Mouse (Mus musculus) megakaryocyte, embryonic 14.5 days (primary cell): ENCODE results near the gene Cdc25a.

ENCODE experiments used
- FLI1 ChIP-seq: IDR thresholded peaks from 2 replicates; pipeline ENCODE4 v1.6.1; 2012; ENCODE audit warnings: low read length, inconsistent platforms, mixed read lengths
- GATA1 ChIP-seq: IDR thresholded peaks from 3 replicates; pipeline ENCODE4 v1.6.1; 2012; ENCODE audit warnings: mixed read lengths, low read length, inconsistent platforms, borderline replicate concordance

DNA sequence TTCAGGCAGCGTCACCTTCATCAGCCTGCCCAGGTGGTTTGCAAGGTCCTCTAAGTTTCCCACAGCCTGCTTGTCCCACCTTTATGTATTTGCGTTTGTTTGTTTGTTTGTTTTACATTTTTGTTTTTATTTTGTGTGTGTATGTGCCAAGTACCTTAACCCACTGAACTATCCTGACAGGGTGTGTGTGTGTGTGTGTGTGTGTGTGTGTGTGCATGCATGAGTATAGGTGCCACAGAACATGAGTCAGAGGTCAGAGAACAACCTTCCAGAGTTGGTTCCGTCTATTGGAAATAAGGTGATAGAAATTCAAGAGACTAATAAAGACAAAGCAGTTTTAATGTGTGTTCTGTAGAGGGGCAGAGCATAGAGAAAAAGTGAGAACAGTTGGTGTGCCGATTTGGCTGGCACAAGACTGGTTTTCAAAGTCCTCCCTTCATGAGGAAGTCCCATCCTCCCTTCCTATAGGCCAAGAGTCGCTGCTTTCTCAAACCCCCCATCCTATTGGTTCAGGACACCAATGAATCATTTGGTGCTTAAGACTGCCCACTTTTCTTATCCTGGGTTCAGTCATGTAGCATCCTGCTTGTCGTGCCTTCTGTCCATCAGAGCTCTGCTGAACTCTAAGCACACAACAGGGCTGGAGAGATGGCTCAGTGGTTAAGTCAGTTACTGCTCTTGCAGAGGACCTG lies 32.5 kb downstream of the Cdc25a start:
- TF ChIP-seq GATA1 (no peak), FLI1 (no peak)
